Mouse (Mus musculus): ENCODE measurements around the gene Slc9a8. TPM values are rescaled to one million over a fixed set of nuclear protein-coding genes. Genes with fewer than 3 reads are reported as not detected.

Gene Slc9a8
- polyA plus RNA-seq, 1 experiment from 2014 or later = 27.5 TPM

DNA sequence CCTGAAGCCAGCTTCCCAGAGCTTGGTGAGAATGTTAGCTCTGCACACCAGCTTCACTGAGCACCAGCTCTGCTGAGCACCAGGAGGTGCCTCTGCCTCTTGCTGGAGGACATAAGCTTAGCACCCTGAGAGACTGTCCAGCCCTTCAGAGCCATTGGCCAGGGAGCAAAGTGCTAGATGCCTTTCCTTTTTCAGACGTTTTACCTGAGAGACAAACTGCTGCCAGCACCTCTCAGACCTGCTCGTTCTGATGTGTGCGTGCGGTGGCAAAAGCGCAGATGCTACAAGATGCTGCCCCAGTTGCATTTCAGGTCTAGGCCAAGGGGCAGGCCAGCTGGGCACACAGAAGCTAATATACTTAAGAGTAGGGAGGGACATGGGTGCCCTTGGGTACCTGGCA is 54.1 kb downstream of the Slc9a8 start:
- no peak for ATAC-seq (ENCODE audit: insufficient number of reproducible peaks, insufficient read depth, low FRiP score, low read depth)

DNA sequence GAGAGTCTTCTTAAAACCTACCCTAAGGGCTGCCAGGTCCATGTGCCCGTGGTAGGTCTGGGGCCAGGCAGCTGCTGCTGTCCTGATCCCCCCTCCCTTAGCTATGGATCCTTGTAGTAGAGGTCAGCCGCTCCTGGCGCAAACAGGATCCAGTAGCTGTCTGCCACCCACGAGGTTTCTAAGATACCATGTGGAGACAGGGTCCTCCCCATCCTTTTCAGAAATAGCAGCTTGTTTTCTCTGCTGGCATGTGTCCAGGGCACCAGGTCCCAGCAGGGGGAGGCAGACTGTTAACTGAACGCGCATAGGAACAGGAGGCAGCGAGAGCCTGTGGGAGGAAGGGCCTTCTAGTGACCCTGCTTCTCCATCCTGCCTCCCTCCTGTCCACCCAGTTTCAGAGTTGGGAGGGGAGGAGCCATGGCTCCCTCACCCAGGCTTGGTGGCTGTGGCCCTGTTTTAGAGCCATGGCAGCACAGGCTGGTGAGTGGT is 54.7 kb downstream of the Slc9a8 start:
- no peak overlapping the region for H3K9ac ChIP-seq (replicated peaks; ENCODE audit: low read depth, low read length)
- no peak overlapping the region for H3K4me2 ChIP-seq (replicated peaks; ENCODE audit: low read depth, low read length)
- peaks cover 15% of the 10 kb centered on the region for H3K4me1 ChIP-seq (ENCODE audit: control insufficient read depth, insufficient read depth, low read length)
- no peak overlapping the region for H3K4me3 ChIP-seq (ENCODE audit: low read depth, low read length)
- H3K27ac ChIP-seq (ENCODE audit: low read length) = peak overlapping the region; percentile 75
- WGBS = 25% methylated on average over 7 of the region's 7 CpGs
- no peaks in the 10 kb centered on the region for H3K27me3 ChIP-seq (ENCODE audit: control insufficient read depth, insufficient read depth, low read length)
- H3K9me3 ChIP-seq (ENCODE audit: control insufficient read depth, low read depth, low read length) = no peaks in the 10 kb centered on the region
- ATAC-seq (ENCODE audit: insufficient number of reproducible peaks, insufficient read depth, low FRiP score, low read depth) = peak; percentile 75; the same call in 1 of the 2 replicates
- peaks cover 24% of the 10 kb centered on the region for H3K36me3 ChIP-seq (ENCODE audit: control insufficient read depth, insufficient read depth, low read length)

More for the DNA sequence above, 54.1 kb downstream of the Slc9a8 start:
- no peak overlapping the region for H3K4me3 ChIP-seq (ENCODE audit: low read depth, low read length)
- WGBS = 77% methylated on average over 5 of the region's 5 CpGs
- H3K9me3 ChIP-seq (ENCODE audit: control insufficient read depth, low read depth, low read length) = no peaks in the 10 kb centered on the region
- peaks cover 27% of the 10 kb centered on the region for H3K36me3 ChIP-seq (ENCODE audit: control insufficient read depth, insufficient read depth, low read length)
- H3K4me1 ChIP-seq (ENCODE audit: control insufficient read depth, insufficient read depth, low read length) = peaks cover 15% of the 10 kb centered on the region
- no peak overlapping the region for H3K9ac ChIP-seq (replicated peaks; ENCODE audit: low read depth, low read length)
- H3K4me2 ChIP-seq (replicated peaks; ENCODE audit: low read depth, low read length) = no peak overlapping the region
- H3K27ac ChIP-seq (ENCODE audit: low read length) = peak overlapping the region; percentile 75; the same call in 1 of the 2 replicates
- no peaks in the 10 kb centered on the region for H3K27me3 ChIP-seq (ENCODE audit: control insufficient read depth, insufficient read depth, low read length)

DNA sequence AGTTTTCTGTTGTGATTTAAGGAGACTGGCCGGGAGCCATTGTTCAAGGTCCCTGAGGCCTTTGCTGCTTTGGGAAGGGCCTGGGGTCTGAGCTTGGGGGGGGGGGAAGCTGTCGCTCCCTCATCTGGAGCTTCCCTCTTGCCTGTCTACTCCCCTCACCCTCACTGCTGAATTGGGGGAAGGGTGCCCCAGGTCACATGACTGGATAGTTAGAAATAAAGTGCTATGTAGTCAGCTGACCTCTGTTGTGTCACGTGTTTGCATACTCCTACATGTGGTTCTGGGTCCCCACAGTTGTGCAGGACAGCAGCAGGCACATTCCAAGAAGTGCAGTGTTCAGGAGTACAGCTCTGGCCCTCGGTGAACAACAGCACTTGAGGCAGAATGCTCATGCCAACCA is 55.2 kb downstream of the Slc9a8 start:
- Histone ChIP-seq H3K27me3 (ENCODE audit: control insufficient read depth, insufficient read depth, low read length) (no peaks in the 10 kb centered on the region), H3K36me3 (ENCODE audit: control insufficient read depth, insufficient read depth, low read length) (peaks cover 19% of the 10 kb centered on the region), H3K9ac (replicated peaks; ENCODE audit: low read depth, low read length) (no peak overlapping the region), H3K9me3 (ENCODE audit: control insufficient read depth, low read depth, low read length) (no peaks in the 10 kb centered on the region), H3K4me2 (replicated peaks; ENCODE audit: low read depth, low read length) (no peak overlapping the region), H3K4me1 (ENCODE audit: control insufficient read depth, insufficient read depth, low read length) (peaks cover 15% of the 10 kb centered on the region), H3K4me3 (ENCODE audit: low read depth, low read length) (no peak overlapping the region), H3K27ac (ENCODE audit: low read length) (peak overlapping the region; percentile 75)
- ATAC-seq (ENCODE audit: insufficient number of reproducible peaks, insufficient read depth, low FRiP score, low read depth) = no peak
- 61% methylated on average over 4 of the region's 4 CpGs for WGBS

DNA sequence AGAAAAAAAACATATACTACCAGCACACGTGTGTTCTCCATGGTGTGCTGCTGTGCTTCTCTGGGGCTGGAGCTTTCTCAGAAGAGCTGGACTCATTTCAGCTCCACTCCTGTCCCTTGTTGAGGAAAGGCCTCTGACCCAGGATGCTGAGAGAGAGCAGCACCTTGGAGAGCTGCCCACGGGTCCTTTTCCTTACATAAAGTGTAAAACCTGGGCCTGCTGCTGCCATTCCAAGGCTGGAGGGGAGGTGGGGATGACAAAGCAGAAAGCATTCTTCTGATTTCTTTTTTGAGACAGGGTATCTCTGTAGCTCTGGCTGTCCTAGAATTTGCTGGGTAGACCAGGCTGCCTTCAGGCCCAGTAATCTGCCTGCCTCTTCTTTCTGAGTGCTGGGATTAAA is 56.6 kb downstream of the Slc9a8 start:
- no peak overlapping the region for H3K4me2 ChIP-seq (replicated peaks; ENCODE audit: low read depth, low read length)
- H3K9me3 ChIP-seq (ENCODE audit: control insufficient read depth, low read depth, low read length) = no peaks in the 10 kb centered on the region
- ATAC-seq (ENCODE audit: insufficient number of reproducible peaks, insufficient read depth, low FRiP score, low read depth) = no peak
- H3K9ac ChIP-seq (replicated peaks; ENCODE audit: low read depth, low read length) = no peak overlapping the region
- no peak overlapping the region for H3K27ac ChIP-seq (ENCODE audit: low read length)
- no peak overlapping the region for H3K4me3 ChIP-seq (ENCODE audit: low read depth, low read length)
- no peaks in the 10 kb centered on the region for H3K27me3 ChIP-seq (ENCODE audit: control insufficient read depth, insufficient read depth, low read length)
- 41% methylated on average over 2 of the region's 2 CpGs for WGBS
- peaks cover 21% of the 10 kb centered on the region for H3K36me3 ChIP-seq (ENCODE audit: control insufficient read depth, insufficient read depth, low read length)
- H3K4me1 ChIP-seq (ENCODE audit: control insufficient read depth, insufficient read depth, low read length) = peaks cover 15% of the 10 kb centered on the region

DNA sequence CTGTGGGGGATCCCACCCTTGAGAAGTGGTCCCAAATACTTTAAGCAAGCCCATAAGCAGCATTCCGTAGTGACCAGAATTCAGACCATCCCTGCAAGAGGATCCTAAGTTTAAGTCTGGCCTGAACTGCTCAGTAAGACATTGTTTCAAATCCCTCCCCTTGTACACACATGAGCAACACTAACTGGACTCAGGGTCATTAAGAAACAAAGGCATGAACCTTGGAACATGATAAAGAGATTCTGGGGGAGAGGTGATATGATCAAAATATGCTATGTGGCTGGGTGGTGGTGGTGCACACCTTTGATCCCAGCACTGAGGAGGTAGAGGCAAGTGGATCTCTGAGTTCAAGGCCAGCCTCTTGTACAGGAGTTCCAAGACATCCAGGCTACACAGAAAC is 58.0 kb downstream of the Slc9a8 start:
- Histone ChIP-seq H3K9ac (replicated peaks; ENCODE audit: low read depth, low read length) (no peak overlapping the region), H3K4me3 (ENCODE audit: low read depth, low read length) (no peak overlapping the region), H3K9me3 (ENCODE audit: control insufficient read depth, low read depth, low read length) (no peaks in the 10 kb centered on the region), H3K4me2 (replicated peaks; ENCODE audit: low read depth, low read length) (no peak overlapping the region), H3K4me1 (ENCODE audit: control insufficient read depth, insufficient read depth, low read length) (peaks cover 15% of the 10 kb centered on the region), H3K27me3 (ENCODE audit: control insufficient read depth, insufficient read depth, low read length) (no peaks in the 10 kb centered on the region), H3K27ac (ENCODE audit: low read length) (no peak overlapping the region), H3K36me3 (ENCODE audit: control insufficient read depth, insufficient read depth, low read length) (peaks cover 20% of the 10 kb centered on the region)
- ATAC-seq (ENCODE audit: insufficient number of reproducible peaks, insufficient read depth, low FRiP score, low read depth) = no peak
- WGBS = 85% methylated on average over 1 of the region's 1 CpGs

DNA sequence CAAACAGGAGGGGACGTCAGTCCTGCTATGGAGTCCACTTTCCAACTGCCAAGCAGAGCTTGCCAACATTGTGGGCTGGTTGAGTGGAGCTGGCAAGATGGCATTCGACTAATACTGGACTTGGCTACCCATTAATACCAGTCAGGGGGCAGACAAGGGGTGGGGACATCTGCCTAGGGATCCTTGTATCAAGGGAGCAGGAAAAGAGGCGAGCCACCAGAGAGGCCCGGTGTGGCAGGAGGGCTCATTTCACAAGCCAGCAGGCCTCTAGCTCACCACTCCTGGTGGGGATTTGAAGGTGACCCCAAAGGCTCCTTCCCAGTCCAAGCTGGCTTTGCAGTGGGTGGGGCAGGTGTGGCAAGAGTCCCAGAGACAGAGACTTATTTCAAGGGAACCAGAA is 61.2 kb downstream of the Slc9a8 start:
- no peak overlapping the region for H3K4me2 ChIP-seq (replicated peaks; ENCODE audit: low read depth, low read length)
- H3K4me1 ChIP-seq (ENCODE audit: control insufficient read depth, insufficient read depth, low read length) = no peaks in the 10 kb centered on the region
- WGBS = 90% methylated on average over 4 of the region's 4 CpGs
- H3K9me3 ChIP-seq (ENCODE audit: control insufficient read depth, low read depth, low read length) = no peaks in the 10 kb centered on the region
- ATAC-seq (ENCODE audit: insufficient number of reproducible peaks, insufficient read depth, low FRiP score, low read depth) = no peak
- H3K36me3 ChIP-seq (ENCODE audit: control insufficient read depth, insufficient read depth, low read length) = peaks cover 22% of the 10 kb centered on the region
- no peak overlapping the region for H3K27ac ChIP-seq (ENCODE audit: low read length)
- H3K9ac ChIP-seq (replicated peaks; ENCODE audit: low read depth, low read length) = no peak overlapping the region
- H3K27me3 ChIP-seq (ENCODE audit: control insufficient read depth, insufficient read depth, low read length) = no peaks in the 10 kb centered on the region
- no peak overlapping the region for H3K4me3 ChIP-seq (ENCODE audit: low read depth, low read length)

DNA sequence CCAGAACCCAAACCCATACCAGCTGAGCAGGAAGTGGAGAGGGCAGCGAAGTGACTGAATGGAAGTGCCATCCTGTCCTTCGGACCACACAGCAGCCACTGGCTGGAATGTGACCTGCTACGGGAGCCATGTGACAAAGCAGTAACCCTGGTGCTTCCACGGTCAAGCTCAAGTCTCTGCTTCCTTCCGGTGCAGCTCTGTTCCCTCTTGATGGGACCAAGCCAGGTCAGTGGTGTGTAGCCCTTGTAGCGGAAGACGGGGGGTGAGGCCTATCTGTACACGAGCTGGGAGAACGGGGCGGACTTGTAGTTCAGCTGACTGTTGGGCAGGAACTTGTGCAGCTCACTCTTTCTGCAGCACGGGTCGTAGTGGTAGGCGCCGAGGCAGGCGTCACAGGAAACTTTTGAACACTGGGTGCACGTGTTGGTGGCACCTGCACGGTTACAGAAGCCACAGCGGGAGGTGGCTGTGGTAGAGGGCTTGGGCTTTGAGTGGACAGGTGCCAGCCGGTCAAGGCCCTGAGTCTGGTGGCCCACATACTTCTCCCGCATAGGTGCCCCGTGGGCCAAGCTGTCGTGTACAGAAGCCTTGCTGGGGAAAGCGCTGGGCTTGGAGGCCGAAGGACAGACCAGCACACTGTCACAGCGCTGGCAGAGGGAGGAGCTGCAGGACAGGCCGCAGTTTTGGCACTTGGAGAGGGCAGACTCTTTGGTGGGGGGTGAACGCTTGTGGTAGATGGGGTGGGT is 61.7 kb downstream of the Slc9a8 start:
- no peaks in the 10 kb centered on the region for H3K27me3 ChIP-seq (ENCODE audit: control insufficient read depth, insufficient read depth, low read length)
- no peak overlapping the region for H3K4me3 ChIP-seq (ENCODE audit: low read depth, low read length)
- H3K9me3 ChIP-seq (ENCODE audit: control insufficient read depth, low read depth, low read length) = no peaks in the 10 kb centered on the region
- H3K27ac ChIP-seq (ENCODE audit: low read length) = no peak overlapping the region
- peaks cover 22% of the 10 kb centered on the region for H3K36me3 ChIP-seq (ENCODE audit: control insufficient read depth, insufficient read depth, low read length)
- no peak overlapping the region for H3K9ac ChIP-seq (replicated peaks; ENCODE audit: low read depth, low read length)
- ATAC-seq (ENCODE audit: insufficient number of reproducible peaks, insufficient read depth, low FRiP score, low read depth) = no peak
- no peak overlapping the region for H3K4me2 ChIP-seq (replicated peaks; ENCODE audit: low read depth, low read length)
- WGBS = 92% methylated on average over 27 of the region's 27 CpGs
- H3K4me1 ChIP-seq (ENCODE audit: control insufficient read depth, insufficient read depth, low read length) = no peaks in the 10 kb centered on the region

DNA sequence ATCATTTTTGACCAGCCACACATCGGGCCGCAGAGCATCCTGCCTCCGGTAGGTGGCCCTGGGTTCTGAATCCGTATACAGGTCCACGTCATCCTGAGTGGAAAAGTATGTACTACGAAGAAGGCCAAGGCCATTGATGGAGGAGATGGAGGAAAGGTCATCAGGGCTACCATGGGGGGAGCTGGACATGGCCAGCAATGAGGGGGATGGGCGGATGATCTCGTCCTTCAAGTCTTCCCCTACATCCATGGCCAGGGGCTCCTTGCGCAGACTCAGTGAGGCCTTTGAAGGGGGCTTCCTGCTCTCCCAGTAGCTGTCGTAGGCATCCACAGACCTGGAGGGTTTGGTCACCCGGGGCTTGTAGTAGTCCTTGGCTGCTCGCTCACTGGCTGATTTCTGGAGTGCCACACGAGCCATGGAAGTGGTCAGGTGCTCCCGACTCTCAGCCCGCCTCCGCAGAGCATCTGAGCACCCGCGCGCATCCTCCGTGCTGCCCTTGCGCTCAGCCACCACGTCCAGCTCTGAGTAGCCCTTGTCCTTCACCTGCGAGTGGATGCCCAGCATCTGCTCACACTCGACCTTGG is 62.4 kb downstream of the Slc9a8 start:
- no peak for ATAC-seq (ENCODE audit: insufficient number of reproducible peaks, insufficient read depth, low FRiP score, low read depth)
- H3K4me3 ChIP-seq (ENCODE audit: low read depth, low read length) = no peak overlapping the region
- H3K9ac ChIP-seq (replicated peaks; ENCODE audit: low read depth, low read length) = no peak overlapping the region
- no peaks in the 10 kb centered on the region for H3K27me3 ChIP-seq (ENCODE audit: control insufficient read depth, insufficient read depth, low read length)
- no peaks in the 10 kb centered on the region for H3K4me1 ChIP-seq (ENCODE audit: control insufficient read depth, insufficient read depth, low read length)
- 95% methylated on average over 24 of the region's 24 CpGs for WGBS
- no peak overlapping the region for H3K27ac ChIP-seq (ENCODE audit: low read length)
- H3K9me3 ChIP-seq (ENCODE audit: control insufficient read depth, low read depth, low read length) = no peaks in the 10 kb centered on the region
- no peak overlapping the region for H3K4me2 ChIP-seq (replicated peaks; ENCODE audit: low read depth, low read length)
- peaks cover 22% of the 10 kb centered on the region for H3K36me3 ChIP-seq (ENCODE audit: control insufficient read depth, insufficient read depth, low read length)
